ENCODE assay signal across 8 mouse cellular contexts in the genomic region with DNA sequence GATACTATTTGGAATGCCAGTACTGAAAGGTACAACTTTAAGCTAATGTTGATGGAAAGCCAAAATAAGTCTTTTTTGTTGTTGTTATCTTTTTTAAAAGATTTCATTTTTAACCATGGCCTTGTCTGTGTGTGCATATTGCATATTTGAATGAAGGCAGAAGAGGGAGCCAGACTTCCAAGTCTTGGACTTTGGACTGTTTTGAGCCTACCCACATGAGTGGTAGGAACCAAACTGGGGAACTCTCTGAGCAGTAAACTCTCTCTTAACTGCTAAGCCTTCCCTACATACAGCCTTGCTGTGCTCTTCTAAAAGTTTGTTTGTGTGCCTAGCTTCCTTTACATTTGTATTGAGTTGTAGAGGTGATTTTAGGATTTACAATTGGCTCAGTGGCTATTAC. TPM values are rescaled to one million over a fixed set of nuclear protein-coding genes. Genes with fewer than 3 reads are reported as not detected.
DNase-seq lines count a peak whose midpoint lies in the region; ATAC-seq lines count a peak whose summit lies in the region.
"Had no signal": no experiment of that assay in that cellular context is flagged by ENCODE, and none has a peak within 500 bp of the region (broad histone marks: within the 10 kb centered on the region; RNA-seq: fewer than 3 reads in every experiment).

No protein-coding gene starts in this region.

- H3K9me3 ChIP-seq in limb, embryonic 12.5 days: peaks cover 4% of the 10 kb centered on the region; the same call in 1 of the 2 replicates
- no peaks in the 10 kb centered on the region for H3K9me3 ChIP-seq in limb, embryonic 10.5 days (replicated peaks)
- 0 out of 2 replicates have a peak, but pooled peaks cover 4% of the 10 kb centered on the region for H3K9me3 ChIP-seq in embryonic facial prominence, embryonic 14.5 days (ENCODE audit: control insufficient read depth, low read length)
- peaks cover 4% of the 10 kb centered on the region; the same call in 1 of the 2 replicates for H3K9me3 ChIP-seq in limb, embryonic 13.5 days
- no peaks in the 10 kb centered on the region for H3K9me3 ChIP-seq in neural tube, embryonic 15.5 days (replicated peaks)

- no peak for DNase-seq in limb, embryonic 10.5 days (ENCODE audit: low spot score)
- DNase-seq in embryonic facial prominence, embryonic 14.5 days (ENCODE audit: low spot score): no peak
- no peak for DNase-seq in left cerebral cortex, adult 8-10 months (ENCODE audit: low spot score in 2 of 2)
- no peak for DNase-seq in right cerebral cortex, postnatal 10 days (ENCODE audit: low spot score in 2 of 2)
- DNase-seq: thymus, adult 18-20 months had no signal

- peak overlapping the region; percentile 61; the same call in 1 of the 2 replicates for H3K4me2 ChIP-seq in limb, embryonic 12.5 days
- H3K4me2 ChIP-seq in embryonic facial prominence, embryonic 14.5 days (ENCODE audit: low read depth, low read length): peak overlapping the region; percentile 73
- H3K4me2 ChIP-seq in limb, embryonic 13.5 days (replicated peaks): peak overlapping the region; percentile 23; the same call in 1 of the 2 replicates
- peak overlapping the region; percentile 68 for H3K4me2 ChIP-seq in neural tube, embryonic 15.5 days

- peaks cover 11% of the 10 kb centered on the region; the same call in 1 of the 2 replicates for H3K4me1 ChIP-seq in limb, embryonic 12.5 days (replicated peaks)
- peaks cover 14% of the 10 kb centered on the region for H3K4me1 ChIP-seq in limb, embryonic 10.5 days
- H3K4me1 ChIP-seq in embryonic facial prominence, embryonic 14.5 days (ENCODE audit: control insufficient read depth, insufficient read depth, low read length): peaks cover 3% of the 10 kb centered on the region; the same call in 1 of the 2 replicates
- H3K4me1 ChIP-seq in limb, embryonic 13.5 days: peaks cover 14% of the 10 kb centered on the region
- peaks cover 21% of the 10 kb centered on the region for H3K4me1 ChIP-seq in neural tube, embryonic 15.5 days

- H3K36me3 ChIP-seq in limb, embryonic 12.5 days: peaks cover 12% of the 10 kb centered on the region
- peaks cover 27% of the 10 kb centered on the region for H3K36me3 ChIP-seq in limb, embryonic 10.5 days
- peaks cover 7% of the 10 kb centered on the region; the same call in 1 of the 2 replicates for H3K36me3 ChIP-seq in embryonic facial prominence, embryonic 14.5 days (ENCODE audit: control insufficient read depth, insufficient read depth, low read length)
- peaks cover 15% of the 10 kb centered on the region for H3K36me3 ChIP-seq in limb, embryonic 13.5 days
- no peaks in the 10 kb centered on the region for H3K36me3 ChIP-seq in neural tube, embryonic 15.5 days

- ATAC-seq in limb, embryonic 12.5 days (ENCODE audit: insufficient number of reproducible peaks, insufficient read depth, low FRiP score, low TSS enrichment, low read depth): no peak
- no peak for ATAC-seq in embryonic facial prominence, embryonic 14.5 days (ENCODE audit: low read depth)
- no peak for ATAC-seq in limb, embryonic 13.5 days (ENCODE audit: low FRiP score, low read depth)
- no peak for ATAC-seq in neural tube, embryonic 15.5 days (ENCODE audit: low FRiP score)

- H3K27me3 ChIP-seq in limb, embryonic 12.5 days: no peaks in the 10 kb centered on the region
- H3K27me3 ChIP-seq in limb, embryonic 10.5 days (ENCODE audit: low read depth, poor library complexity, severe bottlenecking): no peaks in the 10 kb centered on the region
- no peaks in the 10 kb centered on the region for H3K27me3 ChIP-seq in embryonic facial prominence, embryonic 14.5 days (replicated peaks; ENCODE audit: control insufficient read depth, insufficient read depth, low read length)
- no peaks in the 10 kb centered on the region for H3K27me3 ChIP-seq in limb, embryonic 13.5 days
- no peaks in the 10 kb centered on the region for H3K27me3 ChIP-seq in neural tube, embryonic 15.5 days (replicated peaks)

- no peak overlapping the region for H3K9ac ChIP-seq in limb, embryonic 12.5 days (replicated peaks)
- H3K9ac ChIP-seq in embryonic facial prominence, embryonic 14.5 days (ENCODE audit: low read depth, low read length): no peak overlapping the region
- no peak overlapping the region for H3K9ac ChIP-seq in limb, embryonic 13.5 days
- H3K9ac ChIP-seq in neural tube, embryonic 15.5 days (replicated peaks): no peak overlapping the region

- H3K4me3 ChIP-seq in limb, embryonic 12.5 days (replicated peaks): no peak overlapping the region
- H3K4me3 ChIP-seq in limb, embryonic 10.5 days: no peak overlapping the region
- no peak overlapping the region for H3K4me3 ChIP-seq in embryonic facial prominence, embryonic 14.5 days (ENCODE audit: low read depth, low read length)
- 0 out of 2 replicates have a peak overlapping the region, but pooled peaks have one; percentile 0 for H3K4me3 ChIP-seq in limb, embryonic 13.5 days
- H3K4me3 ChIP-seq in neural tube, embryonic 15.5 days (replicated peaks): peak overlapping the region; percentile 0; the same call in 1 of the 2 replicates

- no peak overlapping the region for H3K27ac ChIP-seq in limb, embryonic 12.5 days
- H3K27ac ChIP-seq in limb, embryonic 10.5 days: no peak overlapping the region
- no peak overlapping the region for H3K27ac ChIP-seq in embryonic facial prominence, embryonic 14.5 days (replicated peaks; ENCODE audit: low read depth, low read length)
- no peak overlapping the region for H3K27ac ChIP-seq in limb, embryonic 13.5 days
- H3K27ac ChIP-seq in neural tube, embryonic 15.5 days (replicated peaks): no peak overlapping the region

RNA-seq across cellular contexts. Expression of a gene that starts 2.4 kb away (rescaled TPM):
- 47.2 and 51.2 TPM in 2 replicates for polyA plus RNA-seq in limb, embryonic 12.5 days (2016; fragmentation: Nextera tagmentation; extraction: Ambion mirVana)
- polyA plus RNA-seq in limb, embryonic 10.5 days (2016; fragmentation: Nextera tagmentation; extraction: Ambion mirVana): 35.9 and 43.4 TPM in 2 replicates
- polyA plus RNA-seq in embryonic facial prominence, embryonic 14.5 days (2014; fragmentation: Nextera tagmentation; extraction: Ambion mirVana): 27.4 and 27.5 TPM in 2 replicates
- polyA plus RNA-seq in limb, embryonic 13.5 days (2015; fragmentation: Nextera tagmentation; extraction: Ambion mirVana): 45.8 and 50.1 TPM in 2 replicates
- polyA plus RNA-seq in neural tube, embryonic 15.5 days (2015; fragmentation: Nextera tagmentation; extraction: Ambion mirVana): 38.0 and 44.0 TPM in 2 replicates
- total RNA-seq in left cerebral cortex, adult 8-10 months (2022): 10 to 100 TPM; 30.2 to 31.7 (median 31.1) TPM

RNA-seq across cellular contexts. Expression of a gene that starts 43.7 kb away (rescaled TPM):
- 153 and 168 TPM in 2 replicates for polyA plus RNA-seq in limb, embryonic 12.5 days (2016; fragmentation: Nextera tagmentation; extraction: Ambion mirVana)
- polyA plus RNA-seq in limb, embryonic 10.5 days (2016; fragmentation: Nextera tagmentation; extraction: Ambion mirVana): 110 and 134 TPM in 2 replicates
- 172 and 178 TPM in 2 replicates for polyA plus RNA-seq in embryonic facial prominence, embryonic 14.5 days (2014; fragmentation: Nextera tagmentation; extraction: Ambion mirVana)
- 167 and 172 TPM in 2 replicates for polyA plus RNA-seq in limb, embryonic 13.5 days (2015; fragmentation: Nextera tagmentation; extraction: Ambion mirVana)
- 406 and 428 TPM in 2 replicates for polyA plus RNA-seq in neural tube, embryonic 15.5 days (2015; fragmentation: Nextera tagmentation; extraction: Ambion mirVana)
- total RNA-seq in left cerebral cortex, adult 8-10 months (2022): 1,000 to 10,000 TPM in 2 of 4 experiments, 100 to 1,000 TPM in 2; 954 to 1,075 (median 998) TPM

Comparison
In these comparisons a context has a peak if more than half of its experiments do, and no peak if none do; other contexts are left out.
1. H3K4me3 ChIP-seq: peak in limb, embryonic 13.5 days (single experiment) and neural tube, embryonic 15.5 days (single experiment); none in limb, embryonic 12.5 days (single experiment), limb, embryonic 10.5 days (single experiment) and embryonic facial prominence, embryonic 14.5 days (single experiment).
2. H3K4me2 ChIP-seq: peak in every context shown above with its lines; median percentile 73 in embryonic facial prominence, embryonic 14.5 days; 68 in neural tube, embryonic 15.5 days; 61 in limb, embryonic 12.5 days; 23 in limb, embryonic 13.5 days.